Mouse (Mus musculus) adrenal gland, adult 8-10 months (tissue): Measurements from ENCODE around the gene Capn7. TPM values are rescaled to one million over a fixed set of nuclear protein-coding genes. Genes with fewer than 3 reads are reported as not detected.

Source experiments
- DNase-seq: peaks from one replicate; pipeline ENCODE4 v3.0.0; 2022
- total RNA-seq, 4 experiments: library from RNA; stranded (reverse); gene quantifications; 2 replicates each; pipeline ENCODE4 v1.2.4; 2022

Capn7 gene
- total RNA-seq, 4 experiments from 2014 or later, result 42.7 to 51.4 (median 48.7) TPM

DNA sequence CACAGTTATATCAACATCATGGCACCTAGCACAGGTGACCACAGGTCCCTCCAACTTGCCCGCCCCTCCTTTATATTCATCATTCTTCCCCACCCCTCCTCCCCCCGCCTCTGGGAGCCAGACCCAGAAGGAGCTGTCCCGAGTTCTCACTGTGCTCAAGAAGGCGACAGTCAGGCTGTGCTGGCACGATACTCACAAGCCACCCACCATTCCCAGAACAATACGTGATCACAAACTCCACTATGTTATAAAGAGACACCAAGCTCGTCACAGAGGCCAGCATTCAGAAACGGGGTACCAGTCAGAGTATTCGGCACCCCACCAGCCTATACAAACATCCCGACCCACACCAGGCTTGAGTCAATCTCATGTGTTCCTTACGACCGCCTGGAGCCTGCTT lies 60.9 kb downstream of the Capn7 start:
- DNase-seq, result no peak

DNA sequence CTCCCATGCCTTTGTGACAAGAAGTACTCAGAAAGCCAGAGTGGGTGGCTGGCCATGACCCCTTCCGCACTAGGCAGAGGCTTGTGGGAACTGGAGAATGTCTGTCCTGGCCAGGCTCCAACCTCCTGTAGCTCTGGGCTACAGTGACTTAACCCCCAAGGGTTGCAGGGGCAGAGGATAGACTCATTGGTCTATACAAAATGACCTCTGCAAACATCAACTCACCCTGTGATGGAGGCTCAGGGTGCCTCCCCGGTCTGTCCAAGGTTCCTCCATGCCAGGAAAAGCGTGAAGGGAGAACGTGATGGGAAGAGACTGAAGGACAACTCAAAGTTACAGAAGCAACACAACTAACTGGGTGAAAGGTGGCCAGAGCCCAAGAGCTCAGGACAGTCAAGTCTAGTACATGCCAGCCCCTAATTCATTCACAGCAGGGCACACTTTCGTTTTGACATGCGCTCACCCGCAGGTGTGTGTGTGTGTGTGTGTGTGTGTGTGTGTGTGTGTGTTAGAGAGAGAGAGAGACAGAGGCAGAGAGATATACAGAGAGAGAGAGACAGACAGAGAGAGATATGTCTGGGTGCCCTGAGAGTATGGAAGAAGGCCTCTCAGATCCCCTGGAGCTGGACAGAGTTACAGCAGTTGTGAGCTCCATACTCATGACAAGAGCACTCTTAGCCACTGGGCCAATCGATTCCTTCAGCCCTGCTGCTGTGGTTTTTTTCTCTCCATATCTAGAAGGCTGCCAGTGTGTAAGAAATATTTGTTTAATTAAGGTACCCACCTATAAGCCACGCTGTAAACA lies 61.6 kb downstream of the Capn7 start:
- peak; percentile 72 for DNase-seq

DNA sequence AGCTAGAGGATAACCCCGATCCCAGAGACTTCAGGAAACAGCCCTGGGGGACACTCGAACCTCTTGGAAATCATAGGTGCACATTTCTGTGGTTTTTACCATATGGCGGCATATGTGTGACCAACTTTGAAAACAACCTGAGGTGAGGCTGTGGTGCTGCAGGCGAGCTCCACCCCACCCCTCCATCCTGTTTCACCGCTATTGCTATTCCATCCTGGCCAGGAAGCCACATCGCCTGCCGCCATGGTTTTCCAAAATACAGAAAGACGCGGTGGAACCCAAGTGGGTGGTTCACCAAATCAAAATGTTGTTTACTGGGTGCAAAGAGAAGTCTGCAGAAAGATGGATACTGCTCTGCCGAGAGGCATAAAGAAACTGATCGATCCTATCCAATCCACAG lies 62.4 kb downstream of the Capn7 start:
- DNase-seq, result no peak

DNA sequence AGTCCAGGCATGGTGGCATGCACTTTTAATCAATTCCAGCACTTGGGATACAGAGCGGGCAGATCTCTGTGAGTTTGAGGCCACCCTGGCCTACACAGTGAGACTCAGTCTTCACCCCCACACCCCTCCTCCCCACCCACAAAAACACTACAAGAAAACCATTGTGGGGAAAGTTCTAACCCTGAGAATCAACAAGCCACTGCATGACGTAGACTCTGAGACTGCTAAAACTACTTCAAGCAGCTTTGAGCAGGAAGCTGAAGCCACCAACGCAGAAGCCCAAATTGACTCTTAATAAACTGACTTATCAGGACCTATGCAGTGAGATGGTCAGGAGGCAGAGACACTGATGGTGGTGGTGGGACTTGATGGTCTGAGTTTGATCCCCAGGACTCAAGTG lies 62.8 kb downstream of the Capn7 start:
- DNase-seq, result no peak

DNA sequence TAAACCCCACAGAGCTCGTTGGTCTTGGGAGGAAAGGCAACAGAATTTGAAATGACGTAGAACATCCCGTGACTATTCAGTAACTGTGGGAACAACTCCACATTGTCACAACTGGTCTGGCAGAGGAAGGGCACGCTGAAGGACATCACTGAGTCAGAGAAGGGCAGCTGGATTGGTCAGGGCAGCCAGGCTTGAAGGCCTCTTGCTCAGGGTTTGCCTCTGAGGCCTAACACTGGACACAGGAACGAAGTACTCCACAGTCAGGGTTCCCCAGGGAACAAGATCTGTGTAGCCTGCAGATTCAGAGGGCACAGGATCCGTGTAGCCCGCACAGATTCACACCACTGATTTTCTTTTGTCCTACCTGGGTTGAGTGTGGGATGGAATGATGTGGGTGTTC lies 63.8 kb downstream of the Capn7 start:
- DNase-seq, result peak; percentile 86

DNA sequence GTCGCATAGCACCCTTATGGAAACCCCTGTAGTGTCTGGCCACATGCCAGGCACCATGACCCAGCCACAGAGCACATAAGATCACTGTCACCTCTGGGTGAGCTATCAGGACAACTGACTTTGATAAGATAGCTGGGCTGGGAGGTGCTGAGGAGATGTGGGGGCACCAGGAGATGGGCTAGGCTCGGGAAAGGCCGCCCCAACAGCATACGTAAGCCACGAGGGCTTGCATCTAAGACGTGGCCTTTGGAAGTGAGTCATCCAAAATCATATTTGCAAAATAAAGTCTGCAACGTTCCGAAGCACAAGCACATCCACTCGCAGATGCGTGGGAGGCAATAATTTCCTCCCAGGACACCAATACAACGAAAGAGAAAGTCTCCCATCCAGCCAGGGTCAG lies 64.5 kb downstream of the Capn7 start:
- DNase-seq, result no peak

DNA sequence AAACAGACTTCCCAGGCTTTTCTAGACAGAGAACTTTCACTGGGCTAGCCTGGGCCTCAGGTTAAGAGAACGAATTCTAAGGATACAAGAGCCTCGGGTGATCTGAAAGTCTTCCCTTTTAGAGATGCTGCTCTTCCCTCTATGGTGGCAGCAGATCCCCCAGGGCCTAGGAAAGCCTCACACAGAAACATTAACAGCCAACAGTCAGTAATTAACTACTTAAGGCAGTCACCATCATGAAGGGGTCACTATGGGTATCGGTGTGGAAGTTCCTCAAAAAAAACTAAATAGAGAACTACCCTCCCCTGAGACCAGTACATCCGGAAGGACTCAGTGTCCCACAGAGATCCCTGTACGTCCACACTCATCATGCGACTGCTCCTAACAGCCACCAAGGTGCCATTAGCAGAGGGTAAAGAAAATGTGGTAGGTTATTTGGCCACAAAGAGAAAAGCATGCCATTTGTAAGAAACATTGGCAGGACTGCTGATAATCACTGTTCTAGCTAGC lies 65.5 kb downstream of the Capn7 start:
- no peak for DNase-seq

DNA sequence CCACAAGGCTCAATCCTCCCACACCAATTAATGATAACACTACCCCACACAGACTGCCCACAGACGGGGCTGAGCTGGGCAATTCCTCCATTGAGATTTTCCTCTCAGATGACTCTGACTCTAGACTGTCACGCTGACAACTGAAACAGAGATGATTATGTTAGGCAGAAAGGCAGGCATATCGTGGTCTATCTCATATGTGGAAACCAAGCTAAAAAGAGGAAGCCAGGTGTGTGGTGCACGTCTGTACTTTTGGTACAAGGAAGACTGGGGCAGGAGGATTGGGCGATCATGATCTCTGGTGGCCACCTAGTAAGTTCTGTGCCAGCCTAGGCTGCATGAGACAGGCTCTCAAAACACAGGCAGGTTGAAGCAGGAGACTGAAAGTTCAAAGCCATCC lies 66.3 kb downstream of the Capn7 start:
- DNase-seq, result no peak

DNA sequence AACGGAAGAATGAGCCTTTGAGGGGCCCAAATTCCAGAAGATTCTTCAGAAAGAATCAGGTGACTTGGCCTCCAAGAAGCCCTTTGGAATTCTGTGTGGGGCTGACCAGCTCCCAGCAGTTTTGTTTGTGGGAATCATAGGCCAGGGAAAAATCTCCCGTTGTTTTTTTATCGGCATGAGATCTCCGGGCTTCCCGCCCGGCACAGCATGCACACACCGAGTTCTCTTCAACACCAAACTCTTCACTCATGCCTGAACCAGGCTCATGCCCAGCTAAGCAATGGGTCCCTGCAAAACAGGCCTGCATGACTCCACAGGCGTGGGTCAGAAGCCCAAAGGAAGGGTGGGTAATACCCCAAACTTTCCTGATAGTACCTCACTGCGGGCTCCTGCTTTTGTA lies 67.1 kb downstream of the Capn7 start:
- no peak for DNase-seq

DNA sequence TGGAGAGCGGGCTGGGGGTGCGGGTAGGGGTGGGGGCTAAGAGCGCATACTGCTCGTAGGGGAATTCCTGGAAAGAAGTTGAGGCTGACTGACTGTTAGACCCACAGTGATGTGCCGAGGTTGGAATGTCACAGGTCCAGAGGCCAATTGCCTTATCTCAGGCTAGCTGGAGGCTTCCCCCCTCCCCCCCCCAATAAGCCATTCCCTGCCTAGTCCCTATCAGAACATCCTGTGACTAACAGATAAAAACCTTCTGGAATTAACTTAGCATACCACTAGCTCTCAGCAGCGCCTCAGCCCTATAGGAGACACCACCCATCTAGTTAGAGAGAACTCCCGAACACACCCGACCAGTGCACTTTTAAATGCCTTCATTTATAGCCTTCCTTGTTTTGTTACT lies 67.6 kb downstream of the Capn7 start:
- no peak for DNase-seq

DNA sequence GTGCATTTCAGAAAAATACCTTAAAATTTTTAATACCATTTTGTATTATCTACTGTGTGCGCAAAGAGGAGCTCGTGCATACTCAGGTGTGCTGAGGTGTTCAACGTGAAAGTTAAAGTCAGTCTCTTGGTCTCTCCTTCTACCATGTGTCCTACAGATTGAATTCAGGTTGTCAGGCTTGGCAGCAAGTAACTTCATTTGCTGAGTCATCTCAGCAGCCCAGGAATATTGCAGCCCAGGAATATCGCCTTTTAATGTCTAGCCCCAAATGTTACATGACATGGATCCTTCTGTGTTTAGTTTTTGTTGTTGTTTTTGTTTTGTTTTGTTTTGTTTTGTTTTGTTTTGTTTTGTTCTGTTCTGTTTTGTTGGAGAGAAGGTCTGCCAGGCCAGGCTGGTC lies 68.2 kb downstream of the Capn7 start:
- no peak for DNase-seq

DNA sequence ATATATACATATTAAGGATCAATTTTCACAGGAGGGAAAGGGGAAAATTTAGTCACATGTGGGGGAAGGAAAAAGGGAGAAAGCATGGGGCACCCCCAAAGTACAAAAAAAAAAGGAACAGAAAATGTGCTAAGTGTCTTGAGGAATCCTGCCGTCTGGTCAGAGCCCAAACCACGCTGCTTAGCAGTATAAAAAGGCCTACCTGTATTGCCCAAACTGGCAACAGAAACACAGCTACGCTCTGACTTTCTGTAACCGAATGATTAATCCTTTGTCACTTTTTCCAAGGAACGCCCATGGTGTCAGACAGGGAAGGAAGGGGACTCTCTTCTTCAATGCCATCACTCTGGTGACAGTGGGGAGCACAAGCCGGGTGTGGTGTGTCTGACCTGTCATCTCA lies 69.2 kb downstream of the Capn7 start:
- no peak for DNase-seq

DNA sequence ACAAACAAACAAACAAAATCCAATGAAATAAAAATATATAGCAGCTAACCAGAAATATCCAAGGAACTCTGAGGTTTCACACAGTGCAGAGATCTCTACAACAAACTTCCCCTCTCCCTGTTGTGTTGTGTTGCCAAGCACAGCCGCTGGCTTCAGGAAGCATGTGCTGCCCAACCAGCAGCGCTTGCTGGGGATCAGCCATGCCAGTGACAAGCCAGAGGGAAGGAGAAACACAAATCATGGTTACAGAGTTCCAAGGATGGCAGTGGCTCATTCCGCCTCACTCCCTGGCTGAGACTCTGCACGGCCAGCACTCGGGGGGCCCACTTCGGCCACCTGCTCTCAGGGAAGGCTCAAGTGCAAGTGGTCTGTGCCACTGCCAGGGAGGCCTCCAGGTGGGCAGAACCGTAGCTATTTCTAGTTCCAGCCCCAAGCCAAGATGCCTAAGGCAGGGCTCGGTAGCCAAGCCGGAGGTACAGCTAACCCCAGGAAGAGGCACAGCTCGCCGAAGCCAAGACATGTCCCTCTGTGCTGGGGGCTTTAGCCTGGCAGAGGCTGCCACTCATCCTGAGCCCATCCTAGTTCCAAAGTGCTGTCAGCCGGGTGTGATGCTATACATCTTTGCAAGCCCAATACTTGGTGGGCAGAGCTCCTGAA lies 69.8 kb downstream of the Capn7 start:
- no peak for DNase-seq

DNA sequence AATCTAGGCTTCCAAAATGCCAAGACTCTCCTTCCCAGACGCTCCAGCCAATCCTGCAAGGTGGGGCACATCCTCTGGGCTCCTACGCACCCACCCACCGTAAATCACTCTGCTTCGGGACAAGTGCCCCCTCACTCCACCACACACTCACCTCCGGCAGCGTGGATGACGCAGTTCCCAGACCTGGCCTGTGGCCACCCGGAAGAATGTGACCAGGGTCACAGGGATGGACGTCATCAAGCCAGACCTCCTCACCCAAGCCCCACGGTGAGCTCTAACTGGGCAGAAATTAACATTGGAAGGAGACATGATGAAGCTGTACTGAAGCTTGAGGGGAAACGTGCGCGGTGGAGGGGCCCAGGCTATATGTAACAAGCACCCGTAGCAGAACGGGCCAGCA lies 70.8 kb downstream of the Capn7 start:
- peak; percentile 83 for DNase-seq

DNA sequence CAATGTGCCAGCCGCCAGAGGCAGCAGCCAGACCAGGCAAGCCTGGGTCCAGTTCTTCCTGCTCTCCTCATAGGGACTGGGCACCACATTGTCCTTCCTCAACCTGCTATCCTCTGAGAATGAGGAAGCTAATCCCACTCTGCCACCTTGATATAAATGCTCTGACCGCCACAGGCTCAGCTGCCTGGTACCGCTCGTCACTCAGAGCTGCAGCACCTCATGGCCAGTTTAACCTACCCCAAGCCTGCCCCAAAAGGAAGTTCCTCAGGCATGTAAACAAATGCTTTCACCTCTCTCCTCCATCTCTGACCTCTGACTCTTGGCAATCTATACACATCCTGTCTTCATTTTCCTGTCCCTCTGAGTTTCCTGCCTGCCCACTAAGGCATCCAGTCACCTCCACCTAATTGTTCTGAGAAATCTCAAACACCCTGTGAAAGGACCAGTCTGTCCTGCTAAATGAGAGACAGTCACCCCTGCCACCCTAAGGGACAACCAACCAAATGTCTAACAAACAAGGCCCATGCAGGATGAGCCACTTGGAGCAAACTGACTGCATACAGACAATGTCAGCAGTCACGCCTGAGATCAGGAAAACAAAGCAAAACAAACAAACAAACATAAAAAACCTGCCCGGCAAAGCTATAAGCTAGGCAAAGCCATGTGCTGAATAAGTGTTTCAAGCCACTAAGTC lies 71.6 kb downstream of the Capn7 start:
- DNase-seq, result no peak

DNA sequence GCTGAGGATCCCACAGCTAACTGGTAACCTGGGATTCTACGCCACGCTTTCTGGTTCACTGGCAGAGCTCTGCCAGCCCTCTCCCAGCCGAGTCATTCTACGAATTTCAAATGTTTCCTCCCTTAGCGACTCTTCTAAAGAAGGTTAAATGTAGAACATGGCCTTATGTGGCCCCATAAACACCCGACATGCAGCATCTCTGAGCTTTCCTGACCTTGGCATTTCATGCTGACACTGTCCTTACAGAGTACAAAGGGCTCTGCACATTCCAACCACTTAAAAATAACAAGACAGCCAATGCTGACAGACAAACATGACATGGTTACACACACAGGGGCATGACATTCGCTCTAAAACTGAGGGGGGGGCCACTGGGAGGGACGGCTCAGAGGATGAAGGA lies 72.2 kb downstream of the Capn7 start:
- no peak for DNase-seq

DNA sequence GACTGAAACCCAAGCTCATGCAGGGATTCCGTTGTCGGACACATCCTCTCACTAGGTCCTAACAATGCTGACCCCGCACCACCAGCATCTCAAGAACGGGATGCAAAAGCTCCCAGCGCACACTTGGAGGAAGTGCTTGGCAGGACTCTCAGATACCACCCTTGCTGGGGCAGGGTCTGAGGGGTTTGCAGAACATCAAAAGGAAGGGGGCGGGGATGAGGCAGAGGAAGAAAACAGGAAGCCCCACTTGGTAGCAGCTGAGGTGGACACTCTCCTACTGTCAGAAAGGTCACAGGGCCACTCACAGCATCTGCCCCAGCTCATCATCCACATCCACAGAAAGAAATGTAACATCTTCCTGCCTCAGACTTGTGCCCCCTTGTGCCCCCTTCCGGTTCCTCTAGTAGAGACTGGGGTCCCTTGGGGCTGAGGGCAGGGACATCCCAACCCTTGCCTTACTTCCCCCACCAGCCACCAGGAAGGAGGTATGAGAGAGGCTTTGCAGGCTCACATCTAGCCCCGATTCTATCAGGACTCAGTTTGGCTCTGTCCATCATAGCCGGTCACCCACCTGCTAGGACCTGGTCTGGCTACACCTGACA lies 73.8 kb downstream of the Capn7 start:
- DNase-seq, result no peak

DNA sequence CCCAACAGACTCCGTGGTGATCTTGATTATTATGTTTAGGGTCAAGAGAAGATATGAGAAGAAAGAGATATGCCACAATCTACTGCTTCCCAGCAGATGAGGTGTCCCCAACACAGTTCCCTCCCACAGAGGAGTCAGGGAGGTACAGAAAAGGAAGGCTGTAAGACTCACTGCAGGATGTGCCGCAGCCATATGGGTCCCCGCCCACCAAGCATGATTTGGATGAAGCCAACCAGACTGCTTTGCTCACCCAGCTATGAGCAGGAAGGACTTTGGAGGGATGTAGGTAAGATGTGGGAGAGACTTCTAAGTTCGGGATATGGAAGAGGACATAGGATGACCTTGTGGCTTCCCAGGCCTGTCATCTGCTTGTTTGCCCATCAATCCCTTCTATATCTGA lies 74.3 kb downstream of the Capn7 start:
- no peak for DNase-seq

DNA sequence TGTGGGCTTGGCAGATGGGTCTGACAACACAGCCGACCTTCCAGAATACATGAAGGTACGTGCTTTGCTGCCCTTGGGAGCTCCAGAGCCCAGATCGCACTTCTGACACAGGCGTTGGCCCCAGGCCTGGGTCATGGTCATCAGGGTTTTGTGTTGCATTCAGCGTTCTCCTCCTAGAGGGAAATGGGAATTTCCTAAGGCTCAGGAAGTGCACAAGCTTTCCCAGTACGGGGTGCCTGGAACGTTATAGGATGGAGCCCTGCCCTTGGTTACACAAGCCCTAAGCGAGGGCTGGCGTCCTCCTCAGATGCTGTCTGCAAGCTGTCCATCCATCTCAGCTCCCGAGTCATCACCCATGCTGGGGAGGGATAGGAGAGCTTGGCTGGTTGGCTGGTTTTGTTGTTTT lies 76.2 kb downstream of the Capn7 start:
- DNase-seq, result no peak

DNA sequence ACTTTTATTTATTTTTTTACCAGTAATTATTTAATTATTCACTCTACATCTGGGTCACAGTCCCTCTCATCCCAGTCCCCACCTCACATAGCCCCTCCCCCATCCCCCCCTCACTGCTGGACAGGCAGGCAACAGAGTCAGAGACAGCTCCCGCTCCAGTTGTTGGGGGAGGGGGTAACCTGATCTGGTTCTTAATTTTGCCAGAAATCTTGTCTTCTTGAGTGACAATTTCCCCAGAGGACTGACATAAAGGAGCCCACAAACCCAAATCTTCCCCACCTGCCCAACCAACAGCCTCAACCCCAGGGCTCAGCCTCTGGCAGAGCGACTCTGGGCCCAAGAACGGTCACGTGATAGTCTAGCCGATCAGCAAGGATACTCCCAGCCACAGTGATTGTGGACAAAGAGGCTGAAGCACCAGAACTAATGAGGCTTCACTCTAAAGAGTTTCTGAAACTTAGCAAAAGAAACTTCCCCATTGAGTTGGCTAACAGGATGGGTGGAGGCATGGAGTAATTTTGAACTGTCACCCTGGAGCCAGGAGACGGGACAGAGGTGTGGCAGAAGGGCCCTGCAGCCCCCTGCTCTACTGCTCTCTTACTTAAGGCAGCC lies 77.1 kb downstream of the Capn7 start:
- DNase-seq, result no peak

DNA sequence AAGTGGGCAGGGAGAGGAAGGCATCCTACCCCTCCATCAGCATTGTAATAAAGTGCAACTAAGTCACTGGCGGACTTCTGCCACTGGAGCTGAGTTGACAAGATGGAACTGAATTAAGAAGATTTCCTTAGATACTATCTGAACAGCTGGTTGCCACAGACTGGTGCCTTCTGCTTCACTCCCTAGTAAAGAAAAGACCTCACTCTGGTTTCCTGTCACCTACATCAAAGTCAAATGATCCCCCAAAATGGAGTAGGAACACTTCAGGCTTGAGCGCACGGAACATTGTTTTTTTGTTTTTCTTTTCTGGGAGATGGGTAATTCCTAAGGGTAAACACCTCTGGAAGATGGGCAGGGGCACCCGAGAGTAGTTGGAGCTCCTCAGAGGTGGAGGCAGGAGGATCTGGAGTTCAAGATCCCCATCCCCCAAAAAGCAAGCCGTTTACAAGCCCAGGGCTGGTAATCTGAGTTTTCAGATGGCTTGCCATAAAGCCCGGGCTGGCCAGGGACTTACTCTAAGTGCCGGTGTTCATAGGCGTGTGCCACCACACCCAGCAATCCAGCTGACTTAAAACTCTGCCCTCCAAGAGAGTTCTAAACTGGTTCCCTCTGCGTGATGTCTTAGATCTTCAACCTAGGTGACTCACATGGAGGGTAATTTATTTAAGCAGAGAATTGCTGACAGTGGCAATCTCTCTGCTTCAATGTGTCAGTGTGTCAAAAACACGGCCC lies 78.0 kb downstream of the Capn7 start:
- DNase-seq, result no peak

DNA sequence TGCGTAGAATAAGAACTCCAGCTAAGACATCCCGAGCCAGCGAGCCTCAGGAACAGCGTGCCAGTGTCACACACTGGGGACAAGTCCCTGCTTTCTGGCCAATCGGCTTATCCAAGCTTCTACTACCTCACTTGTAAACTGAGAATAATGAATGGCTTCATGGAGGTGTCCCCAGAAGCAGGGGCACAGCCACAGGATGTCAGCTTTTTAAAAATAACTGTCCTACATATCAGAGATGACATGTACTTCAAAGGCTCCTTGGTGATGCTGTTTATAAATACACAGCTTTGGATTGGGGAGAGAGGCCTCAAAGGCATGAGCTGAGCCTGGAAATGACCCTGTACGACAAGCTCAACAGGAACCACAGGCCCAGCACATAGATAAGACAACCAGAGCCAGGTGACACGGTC lies 78.5 kb downstream of the Capn7 start:
- DNase-seq, result no peak
